Mouse (Mus musculus): ENCODE data around the gene Aff4.

DNA sequence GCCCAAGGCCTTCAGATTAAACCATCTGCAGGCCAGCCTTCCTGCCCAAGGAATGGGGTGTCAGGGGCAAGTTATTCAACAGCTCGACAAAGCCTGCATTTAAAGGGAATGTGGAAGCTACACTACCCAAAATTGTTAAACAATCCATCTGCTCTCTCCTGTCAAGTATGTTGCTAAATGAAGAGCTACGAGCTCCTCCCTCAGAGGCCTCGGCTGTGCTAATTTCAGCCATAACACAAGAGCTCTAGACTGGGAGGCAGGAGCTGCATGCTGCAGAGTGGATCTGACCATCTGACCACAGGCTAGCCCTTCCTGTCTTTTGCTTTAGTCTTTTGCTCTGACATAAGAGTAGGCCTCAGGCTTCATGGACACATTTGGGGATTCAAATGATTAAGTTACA, 74.6 kb downstream of the Aff4 start:
- no peak for TF ChIP-seq POLR2A (IDR thresholded peaks at IDR 0.05; ENCODE audit: insufficient read depth, low read depth, low read length)
- TF ChIP-seq CTCF (IDR thresholded peaks at IDR 0.05; ENCODE audit: insufficient read depth, low read depth, low read length), result no peak

Data from olfactory bulb, adult 2 months (tissue).